Mouse (Mus musculus) kidney, embryonic 16.5 days (tissue): ENCODE data around the gene Srgap3. TPM values are rescaled to one million over a fixed set of nuclear protein-coding genes. Genes with fewer than 3 reads are reported as not detected.

Experiments used
- ATAC-seq: fragments of 200-750 bp; cut with Nextera tagmentation; 2 replicates; pipeline ENCODE4 v1.8.0; 2017; ENCODE audit warnings: moderate TSS enrichment; ENCODE audit not compliant: low FRiP score, low TSS enrichment
- H3K27ac ChIP-seq: fragments of 300-500 bp; sonication (generic); 2 replicates; pipeline ENCODE4 v1.5.1; 2014; ENCODE audit warnings: low read length
- H3K27me3 ChIP-seq: fragments of 300-500 bp; sonication (generic); 2 replicates; pipeline ENCODE4 v1.6.1; 2014; ENCODE audit warnings: low read length, control low read depth, mixed read lengths; ENCODE audit not compliant: insufficient read depth
- H3K36me3 ChIP-seq: fragments of 300-500 bp; sonication (generic); 2 replicates; pipeline ENCODE4 v1.6.1; 2014; ENCODE audit warnings: low read length, control low read depth, mixed read lengths; ENCODE audit not compliant: insufficient read depth
- H3K4me1 ChIP-seq: fragments of 300-500 bp; sonication (generic); 2 replicates; pipeline ENCODE4 v1.6.1; 2014; ENCODE audit warnings: low read length, control low read depth, mixed read lengths; ENCODE audit not compliant: insufficient read depth
- H3K4me2 ChIP-seq: fragments of 300-500 bp; sonication (generic); replicated peaks from 2 replicates; pipeline ENCODE4 v1.6.1; 2014; ENCODE audit warnings: low read depth, low read length
- H3K4me3 ChIP-seq: fragments of 300-500 bp; sonication (generic); 2 replicates; pipeline ENCODE4 v1.5.1; 2014; ENCODE audit warnings: mild to moderate bottlenecking, low read length
- H3K9ac ChIP-seq: fragments of 300-500 bp; sonication (generic); replicated peaks from 2 replicates; pipeline ENCODE4 v1.6.1; 2014; ENCODE audit warnings: low read length
- H3K9me3 ChIP-seq: fragments of 300-500 bp; sonication (generic); 2 replicates; pipeline ENCODE4 v1.6.1; 2016; ENCODE audit warnings: low read length, control low read depth
- WGBS: fragments of 180-500 bp; shearing (Covaris S2); extraction: QIAGEN DNeasy Blood & Tissue Kit; methylation state at CpG from one replicate; pipeline ENCODE4 v1.1.7; 2014; 5-methylcytosine and 5-hydroxymethylcytosine counted together
- polyA plus RNA-seq: library from polyadenylated mRNA; unstranded; fragments of >200 nt; fragmentation: Nextera tagmentation; extraction: Ambion mirVana; gene quantifications from 2 replicates; pipeline ENCODE4 v1.2.1, GENCODE M21; 2015

Gene Srgap3
- polyA plus RNA-seq, 1 experiment from 2014 or later, result 3.9 TPM

- 76% methylated on average over 19 of the region's 19 CpGs for WGBS
- H3K9ac ChIP-seq, result no peak overlapping the region
- no peaks in the 10 kb centered on the region for H3K27me3 ChIP-seq
- H3K9me3 ChIP-seq, result no peaks in the 10 kb centered on the region
- H3K36me3 ChIP-seq, result no peaks in the 10 kb centered on the region
- no peak overlapping the region for H3K27ac ChIP-seq
- no peak overlapping the region for H3K4me3 ChIP-seq
- H3K4me1 ChIP-seq, result peaks cover 19% of the 10 kb centered on the region
- ATAC-seq, result no peak
- no peak overlapping the region for H3K4me2 ChIP-seq
These were observed 27.0 kb upstream of the Srgap3 start for GRCm38 (mm10) chr6:112973786-112974720.

GRCm38 (mm10) chr6:112972858-112973631, 26.0 kb upstream of the Srgap3 start:
- WGBS, result 34% methylated on average over 18 of the region's 18 CpGs
- no peaks in the 10 kb centered on the region for H3K9me3 ChIP-seq
- H3K9ac ChIP-seq, result no peak overlapping the region
- H3K4me3 ChIP-seq, result no peak overlapping the region
- H3K27me3 ChIP-seq, result no peaks in the 10 kb centered on the region
- peak; percentile 55; the same call in 1 of the 2 replicates for ATAC-seq
- H3K4me2 ChIP-seq, result no peak overlapping the region
- no peaks in the 10 kb centered on the region for H3K36me3 ChIP-seq
- H3K4me1 ChIP-seq, result peaks cover 19% of the 10 kb centered on the region
- H3K27ac ChIP-seq, result no peak overlapping the region

GRCm38 (mm10) chr6:112972127-112972526, 25.1 kb upstream of the Srgap3 start:
- Histone ChIP-seq H3K36me3 (no peaks in the 10 kb centered on the region), H3K27ac (no peak overlapping the region), H3K9me3 (no peaks in the 10 kb centered on the region), H3K4me1 (peaks cover 19% of the 10 kb centered on the region), H3K27me3 (no peaks in the 10 kb centered on the region), H3K4me3 (no peak overlapping the region), H3K9ac (no peak overlapping the region), H3K4me2 (no peak overlapping the region)
- no peak for ATAC-seq
- WGBS, result 59% methylated on average over 10 of the region's 10 CpGs

DNA sequence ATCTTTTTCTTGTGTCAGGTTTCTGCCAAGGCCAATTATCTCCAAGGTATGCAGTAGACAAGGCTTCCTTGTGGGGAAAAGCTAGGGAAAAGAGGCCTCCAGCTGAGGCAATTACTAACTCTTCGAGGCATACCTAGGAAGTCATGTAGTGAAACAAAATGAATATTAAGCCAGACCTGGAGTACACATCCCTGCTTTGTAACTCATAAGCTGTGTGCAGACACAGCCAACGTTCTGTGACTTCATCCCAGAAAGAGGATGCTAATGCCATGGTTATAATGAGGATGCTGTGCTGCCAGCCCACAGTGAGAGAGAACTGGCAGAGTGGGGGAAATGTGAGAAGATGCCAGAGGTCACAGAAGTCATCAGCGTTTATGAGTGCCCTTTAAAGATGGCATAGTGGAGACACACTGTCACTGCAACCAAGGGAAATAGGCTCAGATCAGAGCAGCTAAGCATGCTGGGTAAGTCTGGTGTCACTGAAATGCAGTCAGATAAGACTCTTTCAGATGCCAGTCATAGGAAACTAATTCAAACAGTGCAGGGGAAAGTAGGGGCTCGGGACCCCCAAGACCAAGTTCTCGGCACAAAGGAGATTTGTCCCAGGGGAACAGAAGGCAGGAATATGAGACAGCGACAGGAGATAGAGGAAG, 24.2 kb upstream of the Srgap3 start:
- H3K9ac ChIP-seq, result no peak overlapping the region
- no peak for ATAC-seq
- peaks cover 19% of the 10 kb centered on the region for H3K4me1 ChIP-seq
- no peak overlapping the region for H3K27ac ChIP-seq
- no peak overlapping the region for H3K4me3 ChIP-seq
- no peaks in the 10 kb centered on the region for H3K27me3 ChIP-seq
- H3K4me2 ChIP-seq, result no peak overlapping the region
- H3K9me3 ChIP-seq, result no peaks in the 10 kb centered on the region
- no peaks in the 10 kb centered on the region for H3K36me3 ChIP-seq
- WGBS, result 52% methylated on average over 6 of the region's 6 CpGs

DNA sequence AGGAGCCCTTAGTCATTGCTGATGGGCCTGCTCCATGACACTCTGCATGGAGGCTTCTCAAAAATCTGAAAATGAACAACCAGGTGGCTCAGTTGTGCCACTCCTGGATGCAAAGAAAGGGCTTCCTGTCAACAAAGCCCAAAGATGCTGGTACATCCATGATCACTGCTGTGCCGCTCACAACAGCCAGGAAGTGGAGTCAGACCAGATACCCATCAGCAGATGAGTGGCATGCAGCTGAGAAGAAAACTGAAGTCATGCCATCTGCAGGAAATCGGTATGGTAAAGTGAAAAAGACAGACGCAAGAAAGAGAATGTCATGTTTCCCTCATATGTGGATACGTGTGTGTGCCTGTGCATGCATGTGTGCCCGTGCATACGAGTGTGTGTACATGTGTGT, 20.3 kb upstream of the Srgap3 start:
- H3K9ac ChIP-seq, result no peak overlapping the region
- no peaks in the 10 kb centered on the region for H3K36me3 ChIP-seq
- peaks cover 2% of the 10 kb centered on the region; the same call in 1 of the 2 replicates for H3K4me1 ChIP-seq
- 88% methylated on average over 6 of the region's 6 CpGs for WGBS
- no peak overlapping the region for H3K4me2 ChIP-seq
- H3K27me3 ChIP-seq, result no peaks in the 10 kb centered on the region
- H3K9me3 ChIP-seq, result no peaks in the 10 kb centered on the region
- H3K4me3 ChIP-seq, result no peak overlapping the region
- no peak overlapping the region for H3K27ac ChIP-seq
- ATAC-seq, result no peak

DNA sequence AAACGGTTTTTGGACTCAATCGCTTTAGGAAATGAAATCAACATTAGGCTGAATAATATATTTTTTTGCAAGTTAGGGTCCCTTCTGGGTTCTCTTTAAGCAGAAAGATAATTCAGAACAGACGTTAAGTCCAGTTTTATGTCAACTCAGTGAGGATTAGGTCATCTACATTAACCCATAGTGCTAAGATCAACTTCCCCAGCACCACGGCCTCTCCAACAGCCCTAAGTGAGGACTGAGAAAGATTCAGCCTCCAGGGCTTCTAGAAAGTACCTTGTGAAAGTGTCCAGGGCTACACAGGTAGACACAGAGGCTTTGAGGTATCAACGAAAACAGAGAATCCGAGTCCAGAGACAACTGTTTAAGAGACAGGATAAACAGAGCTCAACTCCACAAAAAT, 11.3 kb upstream of the Srgap3 start:
- Histone ChIP-seq H3K27ac (peak overlapping the region; percentile 14; the same call in 1 of the 2 replicates), H3K27me3 (no peaks in the 10 kb centered on the region), H3K4me1 (peaks cover 24% of the 10 kb centered on the region), H3K4me2 (no peak overlapping the region; the same call in 1 of the 2 replicates), H3K9me3 (peaks cover 5% of the 10 kb centered on the region; the same call in 1 of the 2 replicates), H3K4me3 (no peak overlapping the region), H3K36me3 (no peaks in the 10 kb centered on the region), H3K9ac (no peak overlapping the region)
- ATAC-seq, result no peak; the same call in 1 of the 2 replicates
- 30% methylated on average over 6 of the region's 6 CpGs for WGBS

- H3K9me3 ChIP-seq, result peaks cover 5% of the 10 kb centered on the region; the same call in 1 of the 2 replicates
- no peaks in the 10 kb centered on the region for H3K27me3 ChIP-seq
- H3K36me3 ChIP-seq, result no peaks in the 10 kb centered on the region
- WGBS, result 14% methylated on average over 11 of the region's 11 CpGs
- H3K9ac ChIP-seq, result no peak overlapping the region
- H3K27ac ChIP-seq, result peak overlapping the region; percentile 54
- peak; percentile 88 for ATAC-seq
- H3K4me3 ChIP-seq, result no peak overlapping the region
- peaks cover 24% of the 10 kb centered on the region for H3K4me1 ChIP-seq
- peak overlapping the region; percentile 36 for H3K4me2 ChIP-seq
These were observed 10.7 kb upstream of the Srgap3 start for GRCm38 (mm10) chr6:112957583-112958280.

- 41% methylated on average over 2 of the region's 2 CpGs for WGBS
- no peak overlapping the region for H3K27ac ChIP-seq
- peaks cover 25% of the 10 kb centered on the region for H3K4me1 ChIP-seq
- ATAC-seq, result no peak
- H3K9me3 ChIP-seq, result no peaks in the 10 kb centered on the region
- H3K27me3 ChIP-seq, result no peaks in the 10 kb centered on the region
- no peak overlapping the region for H3K9ac ChIP-seq
- no peak overlapping the region for H3K4me3 ChIP-seq
- H3K4me2 ChIP-seq, result no peak overlapping the region
- H3K36me3 ChIP-seq, result no peaks in the 10 kb centered on the region
These were observed 8.7 kb upstream of the Srgap3 start for GRCm38 (mm10) chr6:112955773-112956172.

- H3K4me3 ChIP-seq, result no peak overlapping the region
- no peaks in the 10 kb centered on the region for H3K9me3 ChIP-seq
- 83% methylated on average over 7 of the region's 7 CpGs for WGBS
- H3K4me2 ChIP-seq, result no peak overlapping the region
- no peak for ATAC-seq
- no peaks in the 10 kb centered on the region for H3K27me3 ChIP-seq
- H3K36me3 ChIP-seq, result no peaks in the 10 kb centered on the region
- H3K27ac ChIP-seq, result no peak overlapping the region
- peaks cover 30% of the 10 kb centered on the region for H3K4me1 ChIP-seq
- no peak overlapping the region for H3K9ac ChIP-seq
These were observed 6.8 kb upstream of the Srgap3 start for GRCm38 (mm10) chr6:112953905-112954304.
